Mouse (Mus musculus): ENCODE results near the gene Zbtb40.
A peak's percentile ranks its signal among the peaks of the same experiment; 100 is the strongest.

The Zbtb40 gene

DNA sequence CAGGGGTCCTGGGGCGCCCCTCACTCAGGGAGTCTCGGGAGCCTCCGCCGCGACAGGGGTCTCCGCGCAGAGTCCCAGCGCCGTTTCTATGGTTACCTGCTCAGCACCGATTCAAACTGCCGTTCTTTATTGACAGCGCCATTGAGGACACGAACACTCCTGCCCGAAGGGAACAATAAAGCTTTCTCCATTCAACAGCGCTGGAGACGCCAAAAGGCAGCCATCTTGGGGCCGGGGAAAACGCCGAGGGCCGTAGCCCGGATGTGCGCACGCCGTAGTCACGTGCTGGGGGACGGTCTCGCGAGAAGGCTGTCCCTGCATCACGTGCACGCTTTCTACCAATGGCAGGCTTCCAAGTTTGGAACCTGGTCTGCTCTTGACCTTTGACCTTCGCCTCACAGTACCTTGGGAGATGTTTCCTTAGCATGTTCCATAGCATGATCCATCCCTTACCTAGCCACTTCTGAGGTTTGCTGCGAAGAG, at the start of gene Zbtb40:
Gene Zbtb40, minus strand, starts transcription at position 252 of the 483 bp plus-strand sequence.
- peak; percentile 97 for DNase-seq (ENCODE audit: low read depth, low spot score)

DNA sequence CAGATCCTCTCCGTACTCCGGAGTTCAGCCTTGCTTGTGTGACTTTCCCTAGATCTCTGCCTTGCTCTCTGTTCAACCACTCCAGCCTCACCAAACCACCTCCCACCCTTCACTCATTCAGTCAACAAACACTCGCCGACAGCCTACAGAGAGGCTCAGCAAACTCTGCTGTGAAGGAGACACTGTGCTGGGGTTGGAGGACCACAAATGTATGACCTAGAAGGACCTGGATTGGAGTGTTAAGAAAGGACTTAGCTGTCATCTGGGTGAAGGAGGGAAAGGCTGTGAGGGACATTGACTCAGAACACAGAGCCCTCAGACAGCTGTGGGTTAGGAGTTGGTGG, 49.4 kb upstream of the Zbtb40 start:
- DNase-seq (ENCODE audit: low read depth, low spot score), result no peak

DNA sequence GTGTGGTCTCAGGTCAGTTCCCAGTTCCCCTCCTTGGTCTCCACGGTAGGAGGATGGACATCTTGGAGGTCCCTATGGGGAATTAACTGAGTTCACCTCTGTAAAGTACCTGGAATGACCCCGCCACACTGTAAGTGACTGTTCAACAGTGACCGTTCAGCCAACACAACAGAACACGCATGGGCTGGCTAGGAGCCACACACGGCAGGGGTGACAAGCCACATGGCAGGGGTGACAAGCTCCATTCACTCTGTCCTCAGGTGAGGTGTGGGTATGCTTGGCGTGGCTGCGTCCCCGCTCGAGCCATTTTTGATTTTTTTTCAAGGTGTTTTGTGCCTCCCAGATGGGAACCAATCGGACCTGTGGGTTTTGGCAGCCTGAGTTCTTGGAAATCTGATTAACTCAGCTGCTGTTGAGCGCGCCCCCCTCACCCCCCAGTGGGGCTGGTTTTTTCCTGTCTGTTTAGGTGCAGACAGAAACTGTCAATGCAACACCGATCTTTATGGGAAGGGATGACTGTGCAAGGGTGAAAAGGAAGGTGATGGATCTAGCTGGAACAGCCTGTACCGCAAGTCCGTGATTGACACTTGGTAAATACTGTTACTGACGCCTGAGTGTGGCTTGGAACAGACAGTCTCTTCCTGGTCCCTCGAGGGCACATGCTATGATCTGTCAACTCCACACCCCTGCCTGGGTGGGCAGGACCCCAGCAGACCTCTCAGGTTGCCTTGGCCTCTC, 48.8 kb upstream of the Zbtb40 start:
- DNase-seq (ENCODE audit: low read depth, low spot score), result no peak

DNA sequence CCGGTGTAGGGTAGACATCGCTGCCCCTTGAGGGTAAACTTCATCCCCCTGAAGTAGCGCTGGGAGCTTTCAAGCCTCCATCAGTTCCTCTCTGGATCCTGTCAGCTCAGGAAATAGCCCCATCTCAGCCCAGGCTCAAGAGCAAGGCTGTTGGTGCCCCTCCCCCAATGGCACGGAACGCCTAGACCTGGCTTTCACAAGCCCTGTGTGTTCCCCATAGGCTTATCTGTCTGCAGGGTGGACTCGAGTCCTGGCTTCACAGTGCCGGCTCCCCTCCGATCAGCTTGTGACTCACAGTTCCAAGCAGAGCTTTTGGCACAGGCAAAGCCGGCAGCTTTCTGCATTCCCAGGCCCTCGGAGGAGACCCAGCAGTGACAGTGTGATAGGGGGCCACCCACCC, 47.8 kb upstream of the Zbtb40 start:
- no peak for DNase-seq (ENCODE audit: low read depth, low spot score)

DNA sequence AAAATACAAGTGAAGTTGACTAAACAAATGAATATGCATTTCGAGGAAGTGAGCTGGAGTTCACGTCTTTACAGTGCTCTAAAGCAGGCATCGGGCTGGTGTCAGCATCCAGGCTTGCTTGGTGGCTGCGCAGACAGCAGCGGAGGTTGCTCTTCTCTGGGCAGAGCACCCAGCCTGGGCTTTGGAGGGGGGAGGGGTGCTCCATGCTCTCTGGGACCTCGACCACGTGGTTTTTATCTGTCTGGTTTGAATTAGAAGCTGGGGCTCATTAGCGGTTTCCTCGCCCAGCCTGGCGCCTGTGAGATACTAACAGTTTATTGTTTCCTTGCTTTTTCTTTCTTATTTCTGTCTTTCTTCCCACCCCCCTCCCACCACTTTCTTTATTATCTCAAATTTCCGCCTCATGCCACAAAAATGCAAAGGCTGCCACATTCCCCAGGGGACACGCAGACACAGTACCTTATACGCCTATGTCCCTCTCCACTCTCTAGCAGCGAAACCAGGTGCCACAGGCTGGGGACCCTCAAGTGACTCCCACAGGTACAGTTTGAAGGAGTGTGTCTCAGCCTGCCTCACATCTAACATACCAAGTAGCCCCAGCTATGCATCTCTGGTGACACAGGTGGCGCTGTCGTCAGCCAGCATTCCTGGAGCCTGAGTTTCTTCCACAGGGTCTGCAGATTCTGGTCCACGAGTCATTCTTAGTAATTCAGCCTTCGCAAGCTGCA, 36.6 kb upstream of the Zbtb40 start:
- peak; percentile 69 for DNase-seq (ENCODE audit: low read depth, low spot score)

DNA sequence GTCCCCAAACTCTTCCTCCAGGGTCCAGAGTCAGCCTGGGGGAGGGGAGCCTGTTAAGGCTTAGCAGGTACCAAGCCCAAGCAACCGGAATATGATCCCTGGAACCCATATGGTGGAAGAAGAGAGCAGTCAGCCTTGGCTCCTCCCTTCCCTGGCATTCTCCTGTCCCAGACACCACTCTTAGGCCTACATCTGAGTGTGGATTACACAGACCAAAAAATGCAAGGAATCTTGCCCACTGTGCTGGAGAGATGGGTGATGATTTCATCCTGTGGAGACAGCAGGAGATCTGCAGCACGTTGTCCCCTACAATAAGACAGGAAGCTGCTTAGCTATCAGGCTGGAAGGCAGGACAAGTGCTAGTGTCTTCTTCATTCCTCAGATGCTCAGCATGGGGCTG, 34.3 kb upstream of the Zbtb40 start:
- no peak for DNase-seq (ENCODE audit: low read depth, low spot score)

DNA sequence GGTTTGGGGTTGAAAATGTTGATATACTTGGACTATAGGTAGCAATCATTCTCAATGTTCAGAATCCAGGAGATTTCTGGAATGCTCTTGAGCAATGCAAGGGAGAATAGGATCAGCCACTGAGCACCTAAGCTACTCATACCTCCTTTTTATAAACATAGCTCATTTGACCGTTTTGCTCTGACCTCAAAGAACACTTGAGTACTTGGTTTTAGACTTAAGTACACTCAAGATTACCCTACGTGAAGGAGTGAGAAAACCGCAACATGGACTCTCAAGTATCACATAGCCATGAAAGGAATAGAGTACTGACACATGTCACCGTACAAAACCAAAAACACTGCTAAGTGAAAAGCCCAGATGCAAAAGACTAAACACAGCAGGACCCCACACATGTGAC, 32.8 kb upstream of the Zbtb40 start:
- DNase-seq (ENCODE audit: low read depth, low spot score), result no peak

DNA sequence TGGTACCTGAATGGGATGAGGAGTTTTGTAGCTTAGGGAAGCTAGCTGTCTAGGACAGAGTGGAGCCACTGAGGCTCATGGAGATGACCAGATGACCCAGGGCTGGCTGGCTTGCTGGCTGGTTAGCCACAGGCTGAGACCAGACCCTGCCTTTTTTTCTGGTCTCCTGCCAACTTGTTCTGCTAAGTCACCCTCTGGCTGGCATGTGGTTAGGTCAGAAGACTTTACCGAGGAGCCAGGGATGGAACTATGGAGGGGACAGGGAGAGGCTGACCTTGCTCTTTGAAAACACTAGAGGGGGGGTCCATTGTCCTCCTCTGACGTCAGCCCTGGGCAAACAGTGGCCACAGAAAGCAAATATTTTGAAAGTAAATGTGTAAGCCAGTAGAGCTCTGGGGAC, 28.6 kb upstream of the Zbtb40 start:
- no peak for DNase-seq (ENCODE audit: low read depth, low spot score)

DNA sequence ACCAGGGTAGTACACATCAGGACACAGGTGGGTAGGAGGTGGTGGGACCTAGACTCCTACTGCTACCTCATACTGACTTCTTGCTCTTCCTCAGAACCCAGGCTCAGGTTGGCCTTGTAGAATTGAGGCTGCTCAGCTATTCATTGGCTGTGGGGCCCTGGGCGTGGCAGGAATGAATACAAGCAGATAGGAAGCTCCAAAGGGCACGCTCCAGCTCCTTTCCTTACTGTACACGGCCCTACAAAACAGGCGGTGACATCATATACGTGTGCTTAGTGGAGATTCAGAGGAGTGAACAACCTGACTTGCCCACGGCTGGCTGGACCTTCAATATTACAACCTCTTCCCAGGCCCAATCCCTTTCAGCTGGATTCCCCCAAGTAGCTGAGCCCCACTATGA, 22.6 kb upstream of the Zbtb40 start:
- no peak for DNase-seq (ENCODE audit: low read depth, low spot score)

DNA sequence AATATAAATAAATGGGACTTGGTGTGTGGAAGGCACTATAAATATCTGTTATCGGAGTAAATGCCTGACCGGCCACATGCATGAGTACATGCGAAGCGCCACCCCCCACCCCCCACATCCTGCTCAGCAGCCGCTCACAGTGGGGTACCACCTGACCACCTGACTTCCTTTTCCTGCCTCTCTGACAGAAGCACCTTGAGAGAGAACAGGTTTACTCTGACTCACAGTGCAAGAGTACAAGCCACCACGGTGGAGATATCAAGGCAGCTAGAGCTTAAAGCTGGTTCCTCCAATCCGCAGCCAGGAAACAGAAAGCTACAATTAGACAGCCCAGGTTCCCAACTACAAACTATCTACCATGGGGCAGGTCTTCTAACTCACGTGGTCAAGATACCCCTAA, 19.9 kb upstream of the Zbtb40 start:
- no peak for DNase-seq (ENCODE audit: low read depth, low spot score)

DNA sequence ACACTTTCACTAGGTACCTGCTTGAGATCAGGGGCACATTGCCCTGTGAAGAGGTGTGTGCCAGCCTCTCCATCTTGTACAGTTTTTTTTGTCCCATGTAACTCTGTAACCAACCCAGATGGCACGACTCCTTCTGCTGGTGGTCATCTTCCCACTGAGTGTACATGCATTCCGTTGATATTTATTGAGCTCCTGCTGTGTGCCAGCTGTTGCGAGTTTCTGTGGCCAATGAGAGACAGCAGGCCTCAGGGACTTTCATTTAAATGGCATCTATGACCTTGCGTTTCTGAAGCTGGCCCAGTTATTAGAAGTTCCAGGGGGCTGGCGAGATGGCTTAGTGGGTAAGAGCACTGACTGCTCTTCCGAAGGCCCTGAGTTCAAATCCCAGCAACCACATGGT, 17.2 kb upstream of the Zbtb40 start:
- no peak for DNase-seq (ENCODE audit: low read depth, low spot score)

DNA sequence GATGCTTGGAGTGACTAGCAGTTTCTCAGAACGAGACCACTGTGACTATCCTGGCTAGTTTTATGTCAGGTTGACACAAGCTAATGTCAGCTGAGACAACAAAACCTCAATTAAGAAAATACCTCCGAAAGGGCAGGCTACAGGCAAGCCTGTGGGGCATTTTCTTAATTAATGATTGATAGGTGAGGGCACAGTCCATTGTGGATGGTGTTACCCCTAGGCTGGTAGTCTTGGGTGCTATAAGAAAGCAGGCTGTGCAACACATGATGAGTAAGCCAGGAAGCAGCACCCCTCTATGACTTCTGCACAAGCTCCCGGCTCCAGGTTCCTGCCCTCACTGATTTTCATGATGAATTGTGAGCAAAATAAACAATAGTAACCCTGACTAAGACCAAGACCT, 6.3 kb upstream of the Zbtb40 start:
- DNase-seq (ENCODE audit: low read depth, low spot score), result no peak

DNA sequence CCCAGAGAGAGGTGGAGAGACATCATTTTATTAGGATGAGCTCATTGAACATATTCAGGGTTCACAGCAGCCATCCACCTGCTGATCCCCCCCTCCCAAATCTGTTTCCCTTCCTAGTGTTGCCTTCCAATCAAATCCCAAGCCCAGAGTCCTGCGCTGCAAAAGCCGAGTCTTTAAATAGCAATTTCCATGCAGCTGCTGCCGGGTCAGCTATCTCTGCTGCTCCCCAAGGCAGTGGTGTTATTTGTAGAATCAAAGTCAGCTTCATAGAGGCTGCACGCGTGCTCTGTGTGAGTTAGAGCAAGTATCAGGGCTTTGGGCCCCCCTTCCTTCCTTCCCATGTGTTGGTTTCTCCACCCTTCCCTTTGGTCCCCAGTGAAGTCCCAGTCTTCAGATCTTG, 5.2 kb upstream of the Zbtb40 start:
- DNase-seq (ENCODE audit: low read depth, low spot score), result no peak

DNA sequence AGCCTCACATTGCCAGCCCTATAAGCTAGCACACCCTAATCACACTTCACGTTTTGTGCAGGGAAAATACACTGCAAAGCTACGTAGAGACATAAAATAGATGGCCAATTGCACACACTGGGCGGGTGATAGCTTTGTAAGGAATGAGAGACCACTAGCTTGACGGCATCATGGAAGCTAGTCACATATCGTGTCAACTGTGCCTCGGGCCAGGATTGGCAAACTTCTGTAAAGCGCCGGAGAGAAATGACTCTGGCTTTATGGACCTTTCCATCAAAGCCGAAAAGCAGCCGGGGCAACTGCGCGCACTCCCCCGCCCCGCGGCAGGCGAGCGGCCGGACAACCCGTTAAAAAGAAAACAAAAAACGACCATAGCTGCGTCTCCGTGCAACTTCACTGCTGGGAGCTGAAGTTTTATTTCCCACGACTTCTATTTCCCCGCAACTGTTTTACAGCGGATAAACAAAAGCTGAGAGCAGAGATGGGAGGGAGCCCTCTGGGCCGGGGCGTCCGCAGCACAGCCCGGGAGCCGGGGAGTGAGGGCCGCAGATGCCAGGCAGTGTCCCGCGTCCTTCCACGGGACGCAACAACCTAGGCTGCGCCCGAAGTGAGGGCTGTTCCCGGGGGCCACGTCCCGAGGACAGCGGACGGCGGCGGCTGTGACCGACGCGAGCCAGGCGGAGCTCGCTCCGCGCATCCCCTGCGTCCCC, 606 bp downstream of the Zbtb40 start:
- DNase-seq (ENCODE audit: low read depth, low spot score), result no peak

DNA sequence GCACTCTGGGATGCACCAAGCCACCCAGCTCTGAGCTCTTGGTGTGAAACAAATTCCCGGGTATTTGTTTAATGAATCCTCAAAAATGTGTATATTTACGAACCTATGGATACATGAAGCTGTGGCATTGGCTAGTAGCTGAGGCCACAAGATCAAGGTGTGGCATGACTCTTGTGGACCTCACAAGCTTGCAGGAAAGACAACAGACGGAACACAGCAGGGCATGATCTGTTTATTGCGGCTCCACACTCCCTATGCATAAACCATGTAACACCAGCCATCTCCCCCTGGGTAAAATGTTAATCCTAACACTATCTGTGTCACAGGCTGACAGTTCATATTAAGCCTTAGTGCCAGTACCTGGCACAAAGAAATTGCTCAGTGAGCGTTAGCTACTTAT, 2.5 kb downstream of the Zbtb40 start:
- DNase-seq (ENCODE audit: low read depth, low spot score), result no peak

DNA sequence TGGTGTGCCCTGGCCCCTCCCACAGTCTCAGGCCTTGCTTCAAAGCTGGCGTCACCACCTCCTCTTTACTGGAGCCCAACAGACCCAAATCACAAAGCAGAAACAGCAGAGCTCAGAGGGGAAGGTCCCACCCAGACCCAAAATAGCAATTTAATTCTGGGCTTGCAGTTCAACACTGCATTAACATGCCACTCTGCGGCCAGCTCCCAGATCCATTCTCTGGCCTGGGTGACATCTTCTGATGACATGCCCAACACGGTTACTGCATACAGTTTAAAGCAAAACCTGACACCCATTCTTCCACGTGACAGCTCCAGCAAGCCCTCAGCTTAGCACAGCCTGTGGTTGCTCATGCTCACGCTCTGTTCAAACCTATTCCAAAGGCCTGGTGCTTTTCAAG, 4.1 kb downstream of the Zbtb40 start:
- no peak for DNase-seq (ENCODE audit: low read depth, low spot score)

DNA sequence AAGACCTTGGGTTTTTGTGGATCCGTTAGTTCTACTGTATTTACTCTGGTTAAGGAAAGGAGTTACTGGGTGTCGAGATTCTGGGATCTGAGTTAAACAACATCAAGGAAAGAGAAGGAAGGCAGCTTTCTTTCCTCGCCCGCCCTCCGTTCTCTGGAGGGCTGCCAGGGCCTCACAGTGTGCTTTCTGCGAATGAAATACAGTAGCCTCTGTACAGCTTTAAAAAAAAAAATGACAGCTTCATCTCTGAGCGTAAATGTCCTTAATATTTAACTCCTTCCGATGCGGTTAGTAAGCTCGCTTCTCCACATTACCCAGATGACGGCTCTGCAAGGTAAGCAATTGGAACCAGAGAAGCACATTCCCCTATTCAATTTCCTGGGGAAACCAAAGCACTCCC, 4.8 kb downstream of the Zbtb40 start:
- DNase-seq (ENCODE audit: low read depth, low spot score), result no peak

DNA sequence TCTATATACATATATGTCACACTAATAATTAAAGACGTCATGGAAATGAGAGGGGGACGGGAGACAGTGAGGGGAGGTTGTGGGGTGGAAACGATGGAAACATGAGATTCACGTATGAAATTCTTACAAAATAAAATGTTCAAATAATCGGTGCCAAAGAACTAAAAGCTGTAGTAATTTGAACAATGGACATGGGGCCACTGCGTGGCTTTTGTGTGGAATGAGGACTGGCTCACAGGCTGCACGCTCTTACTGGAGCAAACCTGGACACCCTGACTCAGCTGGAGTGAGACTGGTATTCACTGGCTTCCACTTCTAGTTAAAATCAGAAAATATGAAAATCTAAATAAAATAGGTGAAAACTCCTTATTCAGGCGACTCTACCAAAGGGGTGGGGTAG, 6.6 kb downstream of the Zbtb40 start:
- no peak for DNase-seq (ENCODE audit: low read depth, low spot score)

DNA sequence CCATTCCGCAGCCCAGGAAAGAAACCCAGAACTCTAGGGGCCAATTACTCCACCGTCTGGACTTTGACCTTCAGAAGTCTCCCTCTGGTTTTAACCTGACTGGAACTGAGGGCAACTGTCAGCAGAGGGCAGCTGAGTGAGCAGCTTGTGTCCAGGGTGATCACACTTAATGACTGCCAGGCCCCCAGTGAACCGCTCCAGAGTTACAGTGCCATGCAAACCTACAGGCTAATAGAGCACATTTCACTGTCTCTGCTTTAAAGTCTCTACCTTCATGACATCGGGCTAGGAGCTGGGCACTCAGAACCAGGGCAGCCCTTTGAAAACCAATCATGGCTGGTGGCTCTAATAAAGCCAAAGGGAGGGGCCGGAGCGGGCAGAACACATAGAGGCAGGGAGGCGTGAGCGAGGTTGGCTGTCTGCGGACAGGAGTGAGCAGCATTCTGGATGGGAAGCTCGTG, 7.4 kb downstream of the Zbtb40 start:
- DNase-seq (ENCODE audit: low read depth, low spot score), result no peak

DNA sequence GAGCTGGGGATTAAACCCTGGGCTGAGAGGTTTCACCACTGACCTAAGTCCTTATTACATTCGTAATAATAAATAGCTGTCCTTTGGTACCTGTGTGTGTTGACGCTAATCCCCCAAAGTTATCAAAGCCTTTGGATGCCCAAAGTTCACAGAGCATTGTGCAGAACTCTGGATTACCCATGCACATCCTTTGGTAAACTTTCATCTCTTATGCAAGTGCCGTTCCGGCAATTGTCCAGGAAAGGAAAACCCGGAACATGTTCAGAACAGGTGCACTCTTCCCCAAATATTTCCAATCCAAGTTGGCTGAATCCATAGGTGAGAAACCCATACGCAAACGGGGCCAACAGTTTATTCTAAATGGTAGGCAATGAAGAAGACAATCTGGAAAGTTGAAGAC, 9.2 kb downstream of the Zbtb40 start:
- no peak for DNase-seq (ENCODE audit: low read depth, low spot score)

DNA sequence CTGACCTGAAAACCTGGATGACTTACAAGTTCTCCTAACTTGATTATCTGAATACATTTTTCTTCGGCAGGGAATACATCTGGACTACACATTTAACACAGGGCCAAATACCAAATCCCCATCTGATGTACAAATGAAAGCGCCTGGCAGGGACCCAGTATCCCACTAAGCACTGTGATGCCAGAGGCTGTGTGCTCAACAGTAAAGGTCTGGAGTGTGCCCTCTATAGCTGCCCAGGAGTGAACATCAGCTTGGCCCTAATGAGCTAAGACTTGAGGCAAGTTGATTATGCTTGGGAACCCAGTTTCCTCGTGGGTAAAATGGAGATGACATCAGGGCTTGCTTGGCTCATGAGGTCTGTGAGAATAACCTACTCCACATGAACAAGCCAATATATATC, 10.1 kb downstream of the Zbtb40 start:
- no peak for DNase-seq (ENCODE audit: low read depth, low spot score)

DNA sequence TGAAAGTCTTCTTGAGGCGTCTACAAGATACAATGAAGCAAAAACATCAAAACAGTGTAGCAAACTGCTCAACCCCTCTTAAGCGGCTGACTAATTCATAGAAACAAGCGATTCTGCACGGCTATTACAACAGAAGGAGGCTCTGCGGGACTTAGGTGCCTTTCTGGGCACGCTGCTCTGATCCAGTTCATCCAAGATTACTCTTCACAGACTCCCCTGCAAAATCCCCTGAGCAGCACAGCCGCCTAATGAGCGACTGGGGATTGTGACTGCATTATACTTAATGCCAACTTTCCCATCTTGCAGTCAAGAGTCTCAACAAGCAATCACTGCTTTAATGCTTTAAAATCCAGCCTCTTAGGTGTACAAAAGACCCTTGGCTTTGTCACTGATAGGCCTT, 10.5 kb downstream of the Zbtb40 start:
- no peak for DNase-seq (ENCODE audit: low read depth, low spot score)
